Mouse (Mus musculus) stomach, postnatal 0 days (tissue): ENCODE results near the gene Glis2. TPM values are rescaled to one million over a fixed set of nuclear protein-coding genes. Genes with fewer than 3 reads are reported as not detected.

ENCODE experiments used
- ATAC-seq: fragments of 200-750 bp; cut with Nextera tagmentation; 2 replicates; pipeline ENCODE4 v1.8.0; 2017; ENCODE audit not compliant: low FRiP score, low TSS enrichment
- DNase-seq: peaks from one replicate; pipeline ENCODE4 v3.0.0-alpha.2; 2016; ENCODE audit warnings: low spot score
- H3K27ac ChIP-seq: fragments of 300-500 bp; sonication (generic); replicated peaks from 2 replicates; pipeline ENCODE4 v1.5.1; 2014; ENCODE audit warnings: mild to moderate bottlenecking, control low read depth
- H3K27me3 ChIP-seq: fragments of 300-500 bp; sonication (generic); 2 replicates; pipeline ENCODE4 v1.6.1; 2014; ENCODE audit warnings: low read length; ENCODE audit not compliant: control insufficient read depth, insufficient read depth
- H3K36me3 ChIP-seq: fragments of 300-500 bp; sonication (generic); 2 replicates; pipeline ENCODE4 v1.6.1; 2014; ENCODE audit warnings: low read length, mixed read lengths; ENCODE audit not compliant: control insufficient read depth, insufficient read depth
- H3K4me1 ChIP-seq: fragments of 300-500 bp; sonication (generic); replicated peaks from 2 replicates; pipeline ENCODE4 v1.6.1; 2014; ENCODE audit warnings: antibody characterized with exemption; ENCODE audit not compliant: control insufficient read depth, insufficient read depth
- H3K4me2 ChIP-seq: fragments of 300-500 bp; sonication (generic); replicated peaks from 2 replicates; pipeline ENCODE4 v1.6.1; 2014; ENCODE audit warnings: low read depth, mild to moderate bottlenecking, control low read depth, moderate library complexity
- H3K4me3 ChIP-seq: fragments of 300-500 bp; sonication (generic); 2 replicates; pipeline ENCODE4 v1.5.1; 2014; ENCODE audit warnings: low read depth, low read length, control low read depth
- H3K9ac ChIP-seq: fragments of 300-500 bp; sonication (generic); 2 replicates; pipeline ENCODE4 v1.6.1; 2014; ENCODE audit warnings: mild to moderate bottlenecking, low read length, control low read depth, mixed read lengths
- H3K9me3 ChIP-seq: fragments of 300-500 bp; sonication (generic); 2 replicates; pipeline ENCODE4 v1.6.1; 2016; ENCODE audit warnings: low read length; ENCODE audit not compliant: control insufficient read depth
- CTCF ChIP-seq: IDR thresholded peaks from 2 replicates; pipeline ENCODE4 v1.5.1; 2016; ENCODE audit warnings: antibody characterized with exemption, low read depth, mild to moderate bottlenecking, moderate library complexity
- EP300 ChIP-seq: optimal IDR thresholded peaks from 2 replicates; pipeline ENCODE3; 2016; ENCODE audit warnings: antibody characterized with exemption
- WGBS: fragments of 180-500 bp; shearing (Covaris S2); extraction: QIAGEN DNeasy Blood & Tissue Kit; methylation state at CpG from one replicate; pipeline ENCODE4 v1.1.7; 2014; 5-methylcytosine and 5-hydroxymethylcytosine counted together
- polyA plus RNA-seq: library from polyadenylated mRNA; unstranded; fragments of >200 nt; fragmentation: Nextera tagmentation; extraction: Ambion mirVana; gene quantifications from 2 replicates; pipeline ENCODE4 v1.2.1, GENCODE M21; 2015

Glis2 gene
- polyA plus RNA-seq, 1 experiment from 2014 or later = 11.7 TPM

- no peaks in the 10 kb centered on the region for H3K36me3 ChIP-seq
- H3K9ac ChIP-seq = 0 out of 2 replicates have a peak overlapping the region, but pooled peaks have one; percentile 13
- ATAC-seq (no peak), DNase-seq (no peak)
- 50% methylated on average over 6 of the region's 7 CpGs for WGBS
- no peaks in the 10 kb centered on the region for H3K9me3 ChIP-seq
- H3K4me3 ChIP-seq = no peak overlapping the region
- no peak for TF ChIP-seq CTCF
- H3K27ac ChIP-seq = no peak overlapping the region
- H3K4me2 ChIP-seq = 0 out of 2 replicates have a peak overlapping the region, but pooled peaks have one; percentile 81
- no peaks in the 10 kb centered on the region for H3K27me3 ChIP-seq
- 0 out of 2 replicates have a peak, but pooled peaks cover 9% of the 10 kb centered on the region for H3K4me1 ChIP-seq
Measured at GRCm38 (mm10) chr16:4597296-4597695, 2.8 kb downstream of the Glis2 start.

- H3K36me3 ChIP-seq = no peaks in the 10 kb centered on the region
- H3K4me1 ChIP-seq = 0 out of 2 replicates have a peak, but pooled peaks cover 12% of the 10 kb centered on the region
- H3K4me3 ChIP-seq = no peak overlapping the region
- H3K27ac ChIP-seq = peak overlapping the region; percentile 30; the same call in 1 of the 2 replicates
- H3K9ac ChIP-seq = no peak overlapping the region
- TF ChIP-seq EP300 (no peak), CTCF (no peak)
- no peak for ATAC-seq
- no peak overlapping the region for H3K4me2 ChIP-seq
- DNase-seq = no peak
- no peaks in the 10 kb centered on the region for H3K9me3 ChIP-seq
- 55% methylated on average over 5 of the region's 5 CpGs for WGBS
- no peaks in the 10 kb centered on the region for H3K27me3 ChIP-seq
Measured at GRCm38 (mm10) chr16:4598041-4598440, 3.5 kb downstream of the Glis2 start.

- ATAC-seq (no peak), DNase-seq (no peak)
- Histone ChIP-seq H3K9me3 (no peaks in the 10 kb centered on the region), H3K4me3 (no peak overlapping the region), H3K27me3 (no peaks in the 10 kb centered on the region), H3K4me2 (no peak overlapping the region), H3K36me3 (no peaks in the 10 kb centered on the region), H3K4me1 (0 out of 2 replicates have a peak, but pooled peaks cover 13% of the 10 kb centered on the region), H3K9ac (no peak overlapping the region), H3K27ac (no peak overlapping the region)
- WGBS = 42% methylated on average over 6 of the region's 6 CpGs
- TF ChIP-seq CTCF = no peak
- TF ChIP-seq EP300 = no peak
Measured at GRCm38 (mm10) chr16:4598891-4599543, 4.5 kb downstream of the Glis2 start.

- H3K9ac ChIP-seq = no peak overlapping the region
- H3K4me3 ChIP-seq = no peak overlapping the region
- no peaks in the 10 kb centered on the region for H3K27me3 ChIP-seq
- H3K9me3 ChIP-seq = no peaks in the 10 kb centered on the region
- H3K27ac ChIP-seq = no peak overlapping the region
- H3K36me3 ChIP-seq = no peaks in the 10 kb centered on the region
- peaks cover 18% of the 10 kb centered on the region; the same call in 1 of the 2 replicates for H3K4me1 ChIP-seq
- TF ChIP-seq EP300 (no peak), CTCF (no peak)
- no peak for DNase-seq
- WGBS = 82% methylated on average over 3 of the region's 3 CpGs
- H3K4me2 ChIP-seq = no peak overlapping the region
- ATAC-seq = no peak
Measured at GRCm38 (mm10) chr16:4599616-4600015, 5.1 kb downstream of the Glis2 start.

DNA sequence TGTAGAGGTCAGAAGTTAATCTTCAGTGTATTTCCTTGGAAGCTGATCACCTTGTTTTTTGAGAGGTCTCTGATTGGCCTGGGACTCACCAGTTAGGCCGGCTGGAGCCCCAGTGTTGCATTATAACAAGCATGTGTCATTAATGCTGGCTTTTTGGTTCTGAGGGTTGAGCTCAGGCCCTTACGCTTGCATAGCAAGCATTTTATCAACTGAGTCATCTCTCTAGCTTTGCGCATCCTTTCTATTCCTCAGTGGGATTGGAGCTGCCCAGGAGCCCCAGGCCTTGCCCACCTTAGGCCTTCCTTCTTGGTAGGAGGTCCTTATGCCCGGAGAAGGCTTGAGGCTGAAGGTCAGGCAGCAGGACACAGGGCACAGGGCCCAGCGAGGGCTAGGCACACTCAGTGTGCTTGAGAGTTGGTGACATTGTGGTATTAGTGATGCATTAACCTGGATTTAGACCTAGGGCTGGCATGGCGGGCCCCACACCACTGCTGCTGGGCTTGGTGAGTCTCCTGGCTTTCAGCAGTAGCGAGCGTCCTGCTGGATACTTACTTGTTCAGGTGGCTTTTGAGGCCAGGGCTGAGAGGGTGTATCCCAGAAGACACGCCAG, 6.3 kb downstream of the Glis2 start:
- no peak for TF ChIP-seq CTCF
- no peak overlapping the region for H3K4me2 ChIP-seq
- no peak overlapping the region for H3K9ac ChIP-seq
- H3K36me3 ChIP-seq = no peaks in the 10 kb centered on the region
- ATAC-seq (no peak), DNase-seq (no peak)
- 67% methylated on average over 9 of the region's 9 CpGs for WGBS
- peaks cover 22% of the 10 kb centered on the region; the same call in 1 of the 2 replicates for H3K4me1 ChIP-seq
- H3K4me3 ChIP-seq = no peak overlapping the region
- no peaks in the 10 kb centered on the region for H3K9me3 ChIP-seq
- H3K27me3 ChIP-seq = no peaks in the 10 kb centered on the region
- no peak overlapping the region for H3K27ac ChIP-seq

GRCm38 (mm10) chr16:4602189-4602588, 7.7 kb downstream of the Glis2 start:
- H3K4me2 ChIP-seq = no peak overlapping the region
- no peaks in the 10 kb centered on the region for H3K9me3 ChIP-seq
- H3K27ac ChIP-seq = 0 out of 2 replicates have a peak overlapping the region, but pooled peaks have one; percentile 30
- WGBS = 23% methylated on average over 3 of the region's 3 CpGs
- no peak overlapping the region for H3K9ac ChIP-seq
- ATAC-seq = peak; percentile 27
- DNase-seq = peak; percentile 52
- H3K4me1 ChIP-seq = peaks cover 22% of the 10 kb centered on the region
- H3K4me3 ChIP-seq = no peak overlapping the region
- no peaks in the 10 kb centered on the region for H3K27me3 ChIP-seq
- TF ChIP-seq EP300 = no peak
- TF ChIP-seq CTCF = no peak; the same call in 1 of the 2 replicates
- no peaks in the 10 kb centered on the region for H3K36me3 ChIP-seq
